Mouse (Mus musculus) midbrain, postnatal 0 days (tissue): Measurements from ENCODE around the gene Tmem115. TPM values are rescaled to one million over a fixed set of nuclear protein-coding genes. Genes with fewer than 3 reads are reported as not detected.

Experiments
- ATAC-seq: fragments of 200-750 bp; cut with Nextera tagmentation; 2 replicates; pipeline ENCODE4 v1.8.0; 2017; ENCODE audit warnings: moderate number of reproducible peaks, mild to moderate bottlenecking, moderate TSS enrichment, moderate library complexity; ENCODE audit not compliant: low FRiP score
- DNase-seq: peaks from one replicate; pipeline ENCODE4 v3.0.0-alpha.2; 2015; ENCODE audit warnings: low spot score
- H3K27ac ChIP-seq: fragments of 300-500 bp; sonication (generic); 2 replicates; pipeline ENCODE4 v1.5.1; 2014; ENCODE audit warnings: low read depth, mild to moderate bottlenecking, low read length, mixed read lengths
- H3K27me3 ChIP-seq: fragments of 300-500 bp; sonication (generic); 2 replicates; pipeline ENCODE4 v1.6.1; 2014; ENCODE audit warnings: low read length, control low read depth, mixed read lengths; ENCODE audit not compliant: insufficient read depth
- H3K36me3 ChIP-seq: fragments of 300-500 bp; sonication (generic); 2 replicates; pipeline ENCODE4 v1.6.1; 2014; ENCODE audit warnings: low read length, control low read depth, mixed read lengths; ENCODE audit not compliant: insufficient read depth
- H3K4me1 ChIP-seq: fragments of 300-500 bp; sonication (generic); 2 replicates; pipeline ENCODE4 v1.6.1; 2014; ENCODE audit warnings: mild to moderate bottlenecking, control low read depth, antibody characterized with exemption, low read length, mixed read lengths; ENCODE audit not compliant: insufficient read depth
- H3K4me2 ChIP-seq: fragments of 300-500 bp; sonication (generic); 2 replicates; pipeline ENCODE4 v1.6.1; 2014; ENCODE audit warnings: low read depth, mild to moderate bottlenecking, low read length, mixed read lengths; ENCODE audit not compliant: poor library complexity, severe bottlenecking
- H3K4me3 ChIP-seq: fragments of 300-500 bp; sonication (generic); 2 replicates; pipeline ENCODE4 v1.5.1; 2014; ENCODE audit warnings: low read depth, mild to moderate bottlenecking, low read length, moderate library complexity
- H3K9ac ChIP-seq: fragments of 300-500 bp; sonication (generic); replicated peaks from 2 replicates; pipeline ENCODE4 v1.6.1; 2014; ENCODE audit warnings: mild to moderate bottlenecking, low read length, moderate library complexity, mixed read lengths; ENCODE audit not compliant: poor library complexity, severe bottlenecking
- H3K9me3 ChIP-seq: fragments of 300-500 bp; sonication (generic); 2 replicates; pipeline ENCODE4 v1.6.1; 2016; ENCODE audit warnings: low read length, control low read depth
- CTCF ChIP-seq: IDR thresholded peaks from 2 replicates; pipeline ENCODE4 v1.5.1; 2016; ENCODE audit warnings: antibody characterized with exemption, mild to moderate bottlenecking
- WGBS: fragments of 180-500 bp; shearing (Covaris S2); extraction: QIAGEN DNeasy Blood & Tissue Kit; methylation state at CpG from one replicate; pipeline ENCODE4 v1.1.7; 2014; 5-methylcytosine and 5-hydroxymethylcytosine counted together
- polyA plus RNA-seq: library from polyadenylated mRNA; unstranded; fragments of >200 nt; fragmentation: Nextera tagmentation; extraction: Ambion mirVana; gene quantifications from 2 replicates; pipeline ENCODE4 v1.2.1, GENCODE M21; 2015
- total RNA-seq: library from RNA; depleted of rRNA; stranded (reverse); fragments of >200 nt; gene quantifications from 2 replicates; pipeline ENCODE4 v1.2.3, GENCODE M21; 2014

Tmem115 gene
- total and polyA plus RNA-seq, 2 experiments from 2014 or later, result 51.9 to 57.8 TPM

GRCm38 (mm10) chr9:107548820-107549219 lies 15.1 kb downstream of the Tmem115 start:
- Histone ChIP-seq H3K27me3 (peaks cover 28% of the 10 kb centered on the region), H3K9ac (no peak overlapping the region), H3K27ac (no peak overlapping the region), H3K4me3 (no peak overlapping the region), H3K4me1 (peaks cover 11% of the 10 kb centered on the region; the same call in 1 of the 2 replicates), H3K4me2 (no peak overlapping the region), H3K9me3 (no peaks in the 10 kb centered on the region), H3K36me3 (peaks cover 14% of the 10 kb centered on the region)
- no peak for TF ChIP-seq CTCF
- 91% methylated on average over 10 of the region's 10 CpGs for WGBS
- no peak for ATAC-seq
- DNase-seq, result no peak

- no peak for TF ChIP-seq CTCF
- Histone ChIP-seq H3K27ac (no peak overlapping the region), H3K4me3 (no peak overlapping the region), H3K4me2 (no peak overlapping the region), H3K9ac (no peak overlapping the region), H3K27me3 (peaks cover 28% of the 10 kb centered on the region), H3K36me3 (peaks cover 10% of the 10 kb centered on the region), H3K9me3 (no peaks in the 10 kb centered on the region), H3K4me1 (peaks cover 11% of the 10 kb centered on the region; the same call in 1 of the 2 replicates)
- no peak for ATAC-seq
- no peak for DNase-seq
- 89% methylated on average over 20 of the region's 20 CpGs for WGBS
Measured at GRCm38 (mm10) chr9:107549297-107550074, 15.7 kb downstream of the Tmem115 start.

- peak overlapping the region; percentile 56 for H3K4me2 ChIP-seq
- ATAC-seq (no peak), DNase-seq (no peak)
- no peak overlapping the region for H3K4me3 ChIP-seq
- no peaks in the 10 kb centered on the region for H3K9me3 ChIP-seq
- TF ChIP-seq CTCF, result no peak
- H3K27me3 ChIP-seq, result peaks cover 28% of the 10 kb centered on the region
- H3K27ac ChIP-seq, result no peak overlapping the region
- no peaks in the 10 kb centered on the region for H3K36me3 ChIP-seq
- 38% methylated on average over 23 of the region's 23 CpGs for WGBS
- H3K9ac ChIP-seq, result no peak overlapping the region
- peaks cover 11% of the 10 kb centered on the region; the same call in 1 of the 2 replicates for H3K4me1 ChIP-seq
Measured at GRCm38 (mm10) chr9:107550491-107551116, 16.9 kb downstream of the Tmem115 start.

- Histone ChIP-seq H3K4me2 (peak within 1 kb of the TSS; percentile 56), H3K4me1 (peaks cover 11% of the 10 kb centered on the region; the same call in 1 of the 2 replicates), H3K9me3 (no peaks in the 10 kb centered on the region), H3K9ac (peak within 1 kb of the TSS; percentile 51), H3K27me3 (peaks cover 28% of the 10 kb centered on the region), H3K4me3 (peak within 1 kb of the TSS; percentile 30), H3K27ac (no peak within 1 kb of the TSS), H3K36me3 (no peaks in the 10 kb centered on the region)
- WGBS, result 4% methylated on average over 62 of the region's 63 CpGs
- TF ChIP-seq CTCF, result no peak
- no peak for DNase-seq
- no peak for ATAC-seq
Measured at GRCm38 (mm10) chr9:107551117-107551889, 17.6 kb downstream of the Tmem115 start, which contains the start of gene Rassf1. Gene Rassf1, plus strand, starts transcription at chr9:107551555.

- Histone ChIP-seq H3K36me3 (no peaks in the 10 kb centered on the region), H3K27ac (no peak overlapping the region), H3K27me3 (peaks cover 28% of the 10 kb centered on the region), H3K9me3 (no peaks in the 10 kb centered on the region), H3K4me1 (peaks cover 7% of the 10 kb centered on the region; the same call in 1 of the 2 replicates), H3K4me2 (peak overlapping the region; percentile 56; the same call in 1 of the 2 replicates), H3K4me3 (peak overlapping the region; percentile 30), H3K9ac (no peak overlapping the region)
- ATAC-seq (no peak), DNase-seq (no peak)
- 16% methylated on average over 8 of the region's 8 CpGs for WGBS
- no peak for TF ChIP-seq CTCF
Measured at GRCm38 (mm10) chr9:107551890-107552355, 18.2 kb downstream of the Tmem115 start.
